Mouse (Mus musculus) midbrain, embryonic 11.5 days (tissue): ENCODE results near the gene Apba1. TPM values are rescaled to one million over a fixed set of nuclear protein-coding genes. Genes with fewer than 3 reads are reported as not detected.
A peak's percentile ranks its signal among the peaks of the same experiment; 100 is the strongest.

Source experiments
- ATAC-seq: fragments of 200-750 bp; cut with Nextera tagmentation; 2 replicates; pipeline ENCODE4 v1.8.0; 2017; ENCODE audit warnings: moderate TSS enrichment, moderate library complexity; ENCODE audit not compliant: low FRiP score
- DNase-seq: peaks from one replicate; pipeline ENCODE4 v3.0.0; 2015; ENCODE audit warnings: low spot score; ENCODE audit errors: missing footprints
- H3K27ac ChIP-seq: fragments of 300-500 bp; sonication (generic); 2 replicates; pipeline ENCODE4 v1.5.1; 2014; ENCODE audit warnings: low read depth, low read length
- H3K27me3 ChIP-seq: fragments of 300-500 bp; sonication (generic); 2 replicates; pipeline ENCODE4 v1.6.1; 2014; ENCODE audit warnings: mild to moderate bottlenecking, low read length, moderate library complexity, mixed read lengths; ENCODE audit not compliant: control insufficient read depth, insufficient read depth
- H3K36me3 ChIP-seq: fragments of 300-500 bp; sonication (generic); 2 replicates; pipeline ENCODE4 v1.6.1; 2014; ENCODE audit warnings: mild to moderate bottlenecking, low read length, moderate library complexity, mixed read lengths; ENCODE audit not compliant: control insufficient read depth, insufficient read depth
- H3K4me1 ChIP-seq: fragments of 300-500 bp; sonication (generic); 2 replicates; pipeline ENCODE4 v1.6.1; 2014; ENCODE audit warnings: low read length; ENCODE audit not compliant: control insufficient read depth, insufficient read depth
- H3K4me2 ChIP-seq: fragments of 300-500 bp; sonication (generic); 2 replicates; pipeline ENCODE4 v1.6.1; 2014; ENCODE audit warnings: mild to moderate bottlenecking, moderate library complexity
- H3K4me3 ChIP-seq: fragments of 300-500 bp; sonication (generic); 2 replicates; pipeline ENCODE4 v1.5.1; 2014; ENCODE audit warnings: low read depth, low read length
- H3K9ac ChIP-seq: fragments of 300-500 bp; sonication (generic); 2 replicates; pipeline ENCODE4 v1.6.1; 2014; ENCODE audit warnings: low read length
- H3K9me3 ChIP-seq: fragments of 300-500 bp; sonication (generic); 2 replicates; pipeline ENCODE4 v1.6.1; 2016; ENCODE audit warnings: low read length; ENCODE audit not compliant: control insufficient read depth
- WGBS: fragments of 180-500 bp; shearing (Covaris S2); extraction: QIAGEN DNeasy Blood & Tissue Kit; methylation state at CpG from one replicate; pipeline ENCODE4 v1.1.7; 2014; 5-methylcytosine and 5-hydroxymethylcytosine counted together
- polyA plus RNA-seq: library from polyadenylated mRNA; unstranded; fragments of >200 nt; fragmentation: Nextera tagmentation; extraction: Ambion mirVana; gene quantifications from 2 replicates; pipeline ENCODE4 v1.2.1, GENCODE M21; 2014

The Apba1 gene
- polyA plus RNA-seq, 1 experiment from 2014 or later: 1.4 TPM

GRCm38 (mm10) chr19:23946751-23947150 is 188.1 kb downstream of the Apba1 start:
- DNase-seq: peak; percentile 70

GRCm38 (mm10) chr19:23947871-23948270 is 189.2 kb downstream of the Apba1 start:
- Histone ChIP-seq H3K9ac (no peak overlapping the region), H3K9me3 (no peaks in the 10 kb centered on the region), H3K4me2 (no peak overlapping the region), H3K27ac (no peak overlapping the region), H3K27me3 (peaks cover 3% of the 10 kb centered on the region; the same call in 1 of the 2 replicates), H3K36me3 (no peaks in the 10 kb centered on the region), H3K4me1 (peaks cover 12% of the 10 kb centered on the region), H3K4me3 (no peak overlapping the region)
- DNase-seq: peak; percentile 81
- WGBS: 5% methylated on average over 4 of the region's 4 CpGs
- no peak for ATAC-seq

More at GRCm38 (mm10) chr19:23946751-23947150, 188.1 kb downstream of the Apba1 start:
- H3K36me3 ChIP-seq: no peaks in the 10 kb centered on the region
- H3K9me3 ChIP-seq: no peaks in the 10 kb centered on the region
- no peak overlapping the region for H3K4me3 ChIP-seq
- WGBS: 66% methylated on average over 4 of the region's 4 CpGs
- H3K4me1 ChIP-seq: peaks cover 12% of the 10 kb centered on the region
- H3K9ac ChIP-seq: no peak overlapping the region
- H3K27me3 ChIP-seq: peaks cover 3% of the 10 kb centered on the region; the same call in 1 of the 2 replicates
- no peak overlapping the region for H3K27ac ChIP-seq
- no peak overlapping the region for H3K4me2 ChIP-seq
- no peak for ATAC-seq

GRCm38 (mm10) chr19:23948301-23949000 is 189.8 kb downstream of the Apba1 start:
- Histone ChIP-seq H3K4me3 (no peak overlapping the region), H3K9me3 (no peaks in the 10 kb centered on the region), H3K9ac (no peak overlapping the region), H3K4me1 (peaks cover 12% of the 10 kb centered on the region), H3K27ac (no peak overlapping the region), H3K36me3 (no peaks in the 10 kb centered on the region), H3K4me2 (no peak overlapping the region; the same call in 1 of the 2 replicates), H3K27me3 (peaks cover 3% of the 10 kb centered on the region; the same call in 1 of the 2 replicates)
- ATAC-seq (peak; percentile 59; the same call in 1 of the 2 replicates), DNase-seq (peak; percentile 88)
- 13% methylated on average over 12 of the region's 12 CpGs for WGBS

GRCm38 (mm10) chr19:23955461-23955860 is 196.8 kb downstream of the Apba1 start:
- Histone ChIP-seq H3K27me3 (no peaks in the 10 kb centered on the region), H3K4me1 (peaks cover 4% of the 10 kb centered on the region; the same call in 1 of the 2 replicates), H3K4me2 (no peak overlapping the region), H3K9ac (no peak overlapping the region), H3K4me3 (no peak overlapping the region), H3K9me3 (no peaks in the 10 kb centered on the region), H3K27ac (no peak overlapping the region), H3K36me3 (no peaks in the 10 kb centered on the region)
- ATAC-seq (no peak), DNase-seq (no peak)
- WGBS: 91% methylated on average over 8 of the region's 8 CpGs

GRCm38 (mm10) chr19:23956299-23956975 is 197.8 kb downstream of the Apba1 start:
- peaks cover 4% of the 10 kb centered on the region; the same call in 1 of the 2 replicates for H3K4me1 ChIP-seq
- no peak overlapping the region for H3K4me3 ChIP-seq
- H3K27me3 ChIP-seq: no peaks in the 10 kb centered on the region
- H3K9me3 ChIP-seq: no peaks in the 10 kb centered on the region
- no peak overlapping the region for H3K4me2 ChIP-seq
- ATAC-seq: no peak
- no peak overlapping the region for H3K27ac ChIP-seq
- H3K36me3 ChIP-seq: no peaks in the 10 kb centered on the region
- WGBS: 68% methylated on average over 17 of the region's 17 CpGs
- no peak overlapping the region for H3K9ac ChIP-seq
- no peak for DNase-seq

GRCm38 (mm10) chr19:23957563-23957962 is 198.9 kb downstream of the Apba1 start:
- Histone ChIP-seq H3K4me1 (peaks cover 4% of the 10 kb centered on the region; the same call in 1 of the 2 replicates), H3K9ac (no peak overlapping the region), H3K4me3 (no peak overlapping the region), H3K36me3 (no peaks in the 10 kb centered on the region), H3K9me3 (no peaks in the 10 kb centered on the region), H3K4me2 (no peak overlapping the region), H3K27me3 (no peaks in the 10 kb centered on the region), H3K27ac (no peak overlapping the region)
- ATAC-seq (no peak), DNase-seq (no peak)
- 72% methylated on average over 7 of the region's 7 CpGs for WGBS

GRCm38 (mm10) chr19:23958925-23959324 is 200.2 kb downstream of the Apba1 start:
- Histone ChIP-seq H3K9ac (no peak overlapping the region), H3K27me3 (no peaks in the 10 kb centered on the region), H3K9me3 (no peaks in the 10 kb centered on the region), H3K36me3 (no peaks in the 10 kb centered on the region), H3K4me3 (no peak overlapping the region), H3K4me2 (no peak overlapping the region), H3K4me1 (peaks cover 4% of the 10 kb centered on the region; the same call in 1 of the 2 replicates), H3K27ac (no peak overlapping the region)
- ATAC-seq (no peak), DNase-seq (peak; percentile 85)
- WGBS: 48% methylated on average over 6 of the region's 6 CpGs

GRCm38 (mm10) chr19:23959870-23960269 is 201.2 kb downstream of the Apba1 start:
- Histone ChIP-seq H3K4me2 (no peak overlapping the region), H3K27me3 (no peaks in the 10 kb centered on the region), H3K27ac (no peak overlapping the region), H3K4me3 (no peak overlapping the region), H3K9me3 (no peaks in the 10 kb centered on the region), H3K9ac (no peak overlapping the region), H3K36me3 (no peaks in the 10 kb centered on the region), H3K4me1 (peaks cover 4% of the 10 kb centered on the region; the same call in 1 of the 2 replicates)
- DNase-seq (peak; percentile 83), ATAC-seq (no peak)
- 70% methylated on average over 7 of the region's 7 CpGs for WGBS

- Histone ChIP-seq H3K36me3 (no peaks in the 10 kb centered on the region), H3K27me3 (no peaks in the 10 kb centered on the region), H3K9ac (no peak overlapping the region), H3K4me3 (no peak overlapping the region), H3K4me1 (peaks cover 4% of the 10 kb centered on the region; the same call in 1 of the 2 replicates), H3K4me2 (no peak overlapping the region), H3K27ac (peak overlapping the region; percentile 14; the same call in 1 of the 2 replicates), H3K9me3 (no peaks in the 10 kb centered on the region)
- ATAC-seq: 0 out of 2 replicates have a peak, but pooled peaks have one; percentile 14
- DNase-seq: no peak
- WGBS: 47% methylated on average over 3 of the region's 3 CpGs
These were observed 201.6 kb downstream of the Apba1 start for GRCm38 (mm10) chr19:23960275-23960674.
